Mouse (Mus musculus) kidney, adult 11 months (tissue): ENCODE data around the gene Vkorc1.

Experiments
- DNase-seq: peaks from one replicate; pipeline ENCODE4 v3.0.0; 2022

Gene Vkorc1

DNA sequence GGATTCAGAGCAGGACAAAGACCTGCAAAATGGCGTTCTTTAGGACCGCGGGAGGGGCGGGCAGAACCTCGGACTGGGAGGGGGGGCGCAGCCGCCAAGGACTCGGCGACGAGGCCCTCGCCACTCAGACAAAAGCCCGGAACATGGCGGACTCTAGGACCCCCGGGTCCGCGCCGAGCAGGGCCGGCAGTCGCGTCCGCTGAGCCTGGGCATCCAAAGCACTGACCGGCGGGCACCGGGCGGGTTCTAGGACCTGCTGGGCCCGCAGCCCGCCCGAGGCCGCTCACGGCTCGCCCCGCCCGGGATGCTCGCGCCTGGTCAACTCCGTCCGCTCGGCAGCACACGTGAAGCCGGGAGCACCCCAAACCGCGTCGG, 19.8 kb downstream of the Vkorc1 start:
- DNase-seq, result peak; percentile 87

GRCm38 (mm10) chr7:127874812-127875626, 20.4 kb downstream of the Vkorc1 start:
- DNase-seq, result no peak

DNA sequence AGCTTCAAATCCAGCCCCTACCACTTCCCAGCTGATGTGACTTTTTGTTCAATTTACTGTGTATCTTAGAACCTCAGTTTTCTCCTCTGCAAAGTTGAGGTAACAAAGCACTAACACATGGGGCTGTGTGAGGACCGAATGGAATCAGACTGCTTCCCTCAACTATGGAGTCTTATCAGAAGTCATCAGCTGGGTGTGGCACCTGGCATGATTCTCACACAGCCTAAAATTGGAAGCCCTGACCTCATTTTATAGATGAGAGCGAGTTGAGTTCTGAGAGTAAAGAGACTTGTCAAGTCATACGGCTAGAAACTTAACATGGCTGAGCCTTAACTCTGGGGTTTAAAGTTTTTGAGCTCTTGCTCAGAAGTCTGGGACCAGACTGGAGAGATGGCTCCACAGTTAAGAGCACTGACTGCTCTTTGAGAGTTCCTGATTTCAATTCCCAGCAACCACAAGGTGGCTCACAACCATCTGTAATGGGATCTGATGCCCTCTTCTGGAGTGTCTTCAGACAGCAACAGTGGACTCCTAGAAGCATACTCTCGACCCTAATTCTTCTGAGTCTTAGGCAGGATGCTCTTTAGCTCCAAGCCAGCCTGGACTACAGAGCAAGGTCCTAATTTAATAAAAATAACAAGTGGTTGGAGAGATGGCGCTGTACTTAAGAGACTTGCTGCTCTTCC, 25.1 kb downstream of the Vkorc1 start:
- DNase-seq, result no peak

DNA sequence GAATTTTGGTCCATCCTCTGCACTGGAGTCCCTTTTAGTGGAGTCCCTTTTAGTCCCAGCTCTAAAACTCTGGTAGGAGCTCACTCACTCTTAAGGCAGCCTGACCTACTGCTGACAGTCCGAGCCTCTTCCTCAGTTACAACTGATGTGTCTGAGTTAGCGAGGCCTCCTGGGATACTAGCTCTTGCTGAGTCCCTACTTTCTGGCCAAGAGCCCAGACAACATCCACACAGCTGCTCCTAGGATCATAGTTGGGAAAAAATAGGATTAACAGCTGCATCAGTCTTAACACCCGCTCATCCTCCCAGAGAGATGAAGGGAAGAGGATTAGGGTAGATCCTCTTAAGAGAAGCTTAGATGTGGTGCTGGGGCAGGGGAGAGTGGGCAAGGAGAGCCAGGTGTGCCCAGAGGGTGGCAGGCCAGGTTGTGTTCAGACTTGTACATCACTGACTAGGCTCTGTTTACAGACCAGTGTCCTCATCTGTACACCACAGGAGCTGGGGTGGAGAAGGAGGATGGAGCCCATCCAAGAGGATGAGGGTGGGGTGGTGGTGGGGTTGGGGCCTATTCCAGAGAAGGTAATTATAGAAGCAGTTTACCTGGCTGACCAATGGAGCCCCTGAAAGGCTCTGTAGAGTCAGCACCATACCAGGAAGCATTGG, 26.1 kb downstream of the Vkorc1 start:
- no peak for DNase-seq

GRCm38 (mm10) chr7:127867641-127868040, 27.8 kb downstream of the Vkorc1 start:
- DNase-seq, result no peak

GRCm38 (mm10) chr7:127866434-127866833, 29.0 kb downstream of the Vkorc1 start:
- DNase-seq, result no peak

DNA sequence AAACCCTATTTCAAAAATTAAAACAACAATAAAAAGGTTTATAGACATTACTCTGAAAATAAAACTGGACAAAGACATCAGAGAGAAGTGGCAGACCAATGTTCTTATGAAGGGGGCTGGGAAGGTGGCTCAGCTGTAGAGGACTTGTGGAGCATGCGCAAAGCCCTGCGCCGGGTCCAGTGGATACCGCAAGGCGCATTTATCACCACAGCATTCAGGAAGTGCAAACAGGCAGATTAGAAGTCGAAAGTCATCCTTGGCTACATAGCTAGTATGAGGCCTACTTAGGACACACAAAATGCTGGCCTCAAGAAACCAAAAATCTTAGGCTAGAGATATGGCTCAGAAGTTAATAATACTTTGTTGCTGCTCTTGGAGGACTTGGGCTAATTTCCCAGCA, 37.2 kb downstream of the Vkorc1 start:
- DNase-seq, result no peak

- no peak for DNase-seq
Measured at GRCm38 (mm10) chr7:127850906-127851305, 44.5 kb downstream of the Vkorc1 start.

GRCm38 (mm10) chr7:127849973-127850875, 45.2 kb downstream of the Vkorc1 start:
- DNase-seq, result no peak
